Mouse (Mus musculus): ENCODE measurements at regions not wholly inside any gene's neighbourhood (a gene's known extent, or its start where the extent isn't known, plus 50 kb on each side); places are given as distances from the start of the nearest gene placed in this dataset.

DNA sequence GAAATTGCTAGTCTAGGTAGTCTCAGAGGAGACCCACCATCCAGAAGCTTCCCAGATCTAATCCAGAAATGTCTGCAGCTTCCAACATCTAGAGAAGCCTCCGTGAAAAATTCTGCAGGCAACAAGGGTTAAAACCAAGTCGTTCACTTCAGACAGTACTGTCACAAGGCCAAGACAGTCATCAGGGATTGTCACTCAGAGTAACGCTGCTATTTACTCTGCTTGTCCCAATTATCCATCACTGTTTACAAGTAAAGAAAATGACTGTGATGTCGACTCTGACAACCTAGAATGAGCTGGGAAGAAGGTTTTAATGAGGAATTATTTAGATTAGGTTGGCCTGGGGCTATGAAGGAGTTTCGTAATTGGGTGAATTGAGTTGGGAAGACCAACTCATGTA is 82.1 kb upstream of the Rasgrf1 start:
- H3K4me2 ChIP-seq (replicated peaks) = peak overlapping the region; percentile 37; the same call in 1 of the 2 replicates
- H3K9ac ChIP-seq = no peak overlapping the region
- WGBS = 55% methylated on average over 5 of the region's 5 CpGs
- no peak overlapping the region for H3K4me3 ChIP-seq
- no peaks in the 10 kb centered on the region for H3K4me1 ChIP-seq
- H3K27ac ChIP-seq = no peak overlapping the region
- H3K36me3 ChIP-seq = no peaks in the 10 kb centered on the region
- ATAC-seq (ENCODE audit: insufficient number of reproducible peaks, insufficient read depth, low FRiP score, low TSS enrichment) = no peak
- no peaks in the 10 kb centered on the region for H3K9me3 ChIP-seq
- H3K27me3 ChIP-seq = no peaks in the 10 kb centered on the region

- Histone ChIP-seq H3K4me2 (replicated peaks) (peak overlapping the region; percentile 37), H3K4me1 (no peaks in the 10 kb centered on the region), H3K27ac (no peak overlapping the region), H3K9ac (no peak overlapping the region), H3K4me3 (0 out of 2 replicates have a peak overlapping the region, but pooled peaks have one; percentile 16), H3K27me3 (no peaks in the 10 kb centered on the region), H3K9me3 (no peaks in the 10 kb centered on the region), H3K36me3 (no peaks in the 10 kb centered on the region)
- ATAC-seq (ENCODE audit: insufficient number of reproducible peaks, insufficient read depth, low FRiP score, low TSS enrichment) = peak; percentile 62; the same call in 1 of the 2 replicates
- WGBS = 33% methylated on average over 24 of the region's 24 CpGs
These were observed 82.8 kb upstream of the Rasgrf1 start for GRCm38 (mm10) chr9:89826712-89827548.

DNA sequence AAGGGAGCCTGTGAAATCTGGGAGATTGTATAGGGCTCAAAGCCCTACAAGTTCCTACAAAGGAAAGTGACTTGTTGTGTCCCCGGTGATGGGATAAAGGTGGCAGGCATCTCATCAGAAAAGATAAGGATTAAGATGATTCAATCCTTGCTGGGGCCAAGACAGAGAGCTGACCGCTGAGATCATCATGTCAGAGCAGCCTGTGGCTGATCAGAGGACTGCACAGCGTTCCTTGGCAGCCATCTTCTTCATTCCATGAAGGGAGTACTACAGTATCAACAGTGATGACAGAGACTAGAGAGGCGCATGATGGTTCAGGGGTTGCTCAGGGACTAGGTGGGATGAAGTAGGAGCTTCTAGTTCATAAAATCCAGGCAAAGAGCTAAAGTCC is 83.6 kb upstream of the Ankrd34c start:
- Histone ChIP-seq H3K9me3 (no peaks in the 10 kb centered on the region), H3K4me2 (replicated peaks) (no peak overlapping the region), H3K9ac (no peak overlapping the region), H3K27me3 (no peaks in the 10 kb centered on the region), H3K36me3 (no peaks in the 10 kb centered on the region), H3K4me1 (no peaks in the 10 kb centered on the region), H3K4me3 (no peak overlapping the region), H3K27ac (no peak overlapping the region)
- WGBS = 88% methylated on average over 4 of the region's 4 CpGs
- no peak for ATAC-seq (ENCODE audit: insufficient number of reproducible peaks, insufficient read depth, low FRiP score, low TSS enrichment)

- no peak overlapping the region for H3K4me2 ChIP-seq (replicated peaks)
- H3K27ac ChIP-seq = no peak overlapping the region
- no peaks in the 10 kb centered on the region for H3K27me3 ChIP-seq
- H3K9me3 ChIP-seq = no peaks in the 10 kb centered on the region
- no peak overlapping the region for H3K9ac ChIP-seq
- ATAC-seq (ENCODE audit: insufficient number of reproducible peaks, insufficient read depth, low FRiP score, low TSS enrichment) = no peak
- 68% methylated on average over 20 of the region's 20 CpGs for WGBS
- H3K36me3 ChIP-seq = no peaks in the 10 kb centered on the region
- no peaks in the 10 kb centered on the region for H3K4me1 ChIP-seq
- H3K4me3 ChIP-seq = no peak overlapping the region
These were observed 83.0 kb upstream of the Ankrd34c start for GRCm38 (mm10) chr9:89821109-89821852.

DNA sequence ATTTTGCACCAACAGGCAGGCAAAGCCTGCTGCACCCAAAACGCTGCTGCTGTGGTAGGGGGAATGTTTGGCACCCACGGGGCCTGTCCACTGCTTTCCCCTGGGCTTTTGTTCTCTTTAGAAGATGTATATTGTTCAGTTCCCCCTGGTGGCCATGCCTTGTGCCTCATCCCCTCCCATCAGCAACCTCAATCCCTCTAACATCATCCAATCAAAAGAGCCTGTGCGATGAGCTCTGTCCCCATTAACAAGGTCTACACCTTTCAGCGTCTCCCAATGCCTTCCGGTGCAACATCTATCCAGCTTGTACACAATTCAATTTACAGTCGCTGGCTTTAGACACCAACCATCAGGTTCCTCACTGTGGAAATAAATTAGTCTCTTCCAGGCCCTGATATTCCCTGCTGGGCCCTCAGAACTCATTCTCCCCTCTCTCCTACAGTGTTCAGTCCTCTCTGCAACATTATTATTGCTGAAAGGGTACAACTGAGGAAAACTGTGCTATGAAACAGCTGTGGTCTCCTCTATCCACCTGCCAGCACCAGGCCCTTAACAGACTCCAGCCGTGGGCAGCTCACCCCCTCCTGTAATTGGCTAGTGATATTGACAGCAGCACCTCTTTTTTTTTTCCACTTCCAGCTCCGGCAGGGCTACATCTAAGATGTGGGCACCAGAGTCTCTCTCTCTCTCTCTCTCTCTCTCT is 75.5 kb upstream of the Ankrd34c start:
- Histone ChIP-seq H3K27me3 (no peaks in the 10 kb centered on the region), H3K4me2 (replicated peaks) (no peak overlapping the region), H3K27ac (no peak overlapping the region), H3K9me3 (no peaks in the 10 kb centered on the region), H3K36me3 (no peaks in the 10 kb centered on the region), H3K4me1 (no peaks in the 10 kb centered on the region), H3K9ac (no peak overlapping the region), H3K4me3 (no peak overlapping the region)
- WGBS = 43% methylated on average over 8 of the region's 8 CpGs
- no peak for ATAC-seq (ENCODE audit: insufficient number of reproducible peaks, insufficient read depth, low FRiP score, low TSS enrichment)

- Histone ChIP-seq H3K4me2 (replicated peaks) (no peak overlapping the region), H3K36me3 (no peaks in the 10 kb centered on the region), H3K9me3 (no peaks in the 10 kb centered on the region), H3K9ac (no peak overlapping the region), H3K4me3 (no peak overlapping the region), H3K27me3 (no peaks in the 10 kb centered on the region), H3K4me1 (peaks cover 9% of the 10 kb centered on the region), H3K27ac (no peak overlapping the region)
- no peak for ATAC-seq (ENCODE audit: insufficient number of reproducible peaks, insufficient read depth, low FRiP score, low TSS enrichment)
- WGBS = 23% methylated on average over 6 of the region's 6 CpGs
These were observed 69.1 kb upstream of the Ankrd34c start for GRCm38 (mm10) chr9:89807381-89807780.

GRCm38 (mm10) chr9:89802658-89803057 is 64.4 kb upstream of the Ankrd34c start:
- H3K4me1 ChIP-seq = peaks cover 8% of the 10 kb centered on the region
- no peak for ATAC-seq (ENCODE audit: insufficient number of reproducible peaks, insufficient read depth, low FRiP score, low TSS enrichment)
- H3K27ac ChIP-seq = no peak overlapping the region
- no peak overlapping the region for H3K4me2 ChIP-seq (replicated peaks)
- H3K9ac ChIP-seq = no peak overlapping the region
- no peaks in the 10 kb centered on the region for H3K27me3 ChIP-seq
- no peaks in the 10 kb centered on the region for H3K9me3 ChIP-seq
- H3K36me3 ChIP-seq = no peaks in the 10 kb centered on the region
- no peak overlapping the region for H3K4me3 ChIP-seq
- 78% methylated on average over 10 of the region's 10 CpGs for WGBS

GRCm38 (mm10) chr9:89793018-89793417 is 54.7 kb upstream of the Ankrd34c start:
- no peak for ATAC-seq (ENCODE audit: insufficient number of reproducible peaks, insufficient read depth, low FRiP score, low TSS enrichment)
- Histone ChIP-seq H3K4me2 (replicated peaks) (no peak overlapping the region), H3K27me3 (no peaks in the 10 kb centered on the region), H3K9ac (no peak overlapping the region), H3K4me3 (no peak overlapping the region), H3K27ac (no peak overlapping the region), H3K36me3 (no peaks in the 10 kb centered on the region), H3K4me1 (no peaks in the 10 kb centered on the region), H3K9me3 (no peaks in the 10 kb centered on the region)
- 11% methylated on average over 6 of the region's 6 CpGs for WGBS

DNA sequence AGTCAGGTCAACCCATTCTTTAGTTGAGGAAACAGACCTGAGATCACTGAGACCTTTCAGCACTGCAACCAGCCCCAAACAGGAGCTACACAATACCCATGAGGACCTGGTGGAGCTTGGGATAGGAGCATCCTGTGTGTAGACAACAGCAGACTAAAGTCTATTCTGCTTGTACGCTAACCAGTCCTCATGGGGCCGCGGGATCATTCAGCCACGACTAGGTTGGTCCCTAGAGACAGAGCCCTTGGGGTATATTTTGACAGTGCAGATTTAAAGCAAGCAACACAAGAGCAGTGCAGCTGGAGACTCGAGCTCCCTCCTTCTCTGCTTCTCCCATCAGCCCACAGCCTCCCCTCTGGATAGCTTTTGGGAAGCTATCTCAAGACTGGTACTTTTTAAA is 51.7 kb upstream of the Ankrd34c start:
- Histone ChIP-seq H3K9me3 (no peaks in the 10 kb centered on the region), H3K36me3 (no peaks in the 10 kb centered on the region), H3K4me3 (no peak overlapping the region), H3K27ac (no peak overlapping the region), H3K9ac (no peak overlapping the region), H3K4me1 (no peaks in the 10 kb centered on the region), H3K4me2 (replicated peaks) (no peak overlapping the region), H3K27me3 (no peaks in the 10 kb centered on the region)
- ATAC-seq (ENCODE audit: insufficient number of reproducible peaks, insufficient read depth, low FRiP score, low TSS enrichment) = no peak
- WGBS = 70% methylated on average over 5 of the region's 5 CpGs

DNA sequence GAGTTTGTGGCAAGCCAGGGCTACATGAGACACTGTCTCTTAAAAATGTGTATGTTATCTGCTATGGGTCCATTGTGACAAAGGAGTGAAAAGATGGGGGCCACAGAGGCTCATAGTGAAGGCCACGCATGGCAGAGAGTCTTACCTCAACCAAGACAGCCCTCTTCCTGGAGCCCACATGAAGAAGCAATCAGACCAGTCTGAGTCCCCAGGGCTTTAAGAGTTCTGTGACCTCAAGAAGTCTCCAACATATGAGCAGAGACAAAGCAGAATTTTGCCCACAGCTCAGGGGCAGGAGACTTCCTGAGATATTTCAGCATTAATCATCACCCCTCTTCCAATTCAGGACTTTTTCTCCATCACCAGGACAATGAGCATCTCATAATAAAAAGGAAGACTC is 50.4 kb upstream of the Ankrd34c start:
- Histone ChIP-seq H3K36me3 (no peaks in the 10 kb centered on the region), H3K4me1 (no peaks in the 10 kb centered on the region)

More for the DNA sequence above, 50.4 kb upstream of the Ankrd34c start:
- Histone ChIP-seq H3K27me3 (no peaks in the 10 kb centered on the region), H3K27ac (no peak overlapping the region), H3K4me2 (replicated peaks) (no peak overlapping the region), H3K9me3 (no peaks in the 10 kb centered on the region), H3K4me3 (no peak overlapping the region), H3K9ac (no peak overlapping the region)
- WGBS = 91% methylated on average over 1 of the region's 1 CpGs
- no peak for ATAC-seq (ENCODE audit: insufficient number of reproducible peaks, insufficient read depth, low FRiP score, low TSS enrichment)

All from embryonic facial prominence, embryonic 12.5 days (tissue).